Mouse (Mus musculus) layer of hippocampus, postnatal 36 days (tissue): ENCODE data around the gene Cntnap5a. TPM values are rescaled to one million over a fixed set of nuclear protein-coding genes. Genes with fewer than 3 reads are reported as not detected.
"Not testable (repeated sequence)": the region's sequence is repeated elsewhere in the genome, so short reads cannot be mapped to it uniquely, and the experiment has no call there.

Source experiments
- DNase-seq, 2 experiments: peaks; one replicate each; pipeline ENCODE4 v3.0.0; 2022
- total RNA-seq, 2 experiments: library from RNA; stranded (reverse); gene quantifications; 2 replicates each; pipeline ENCODE4 v1.2.3; 2021

Gene Cntnap5a
- total RNA-seq, 2 experiments from 2014 or later, result 15.3 to 15.7 TPM

DNA sequence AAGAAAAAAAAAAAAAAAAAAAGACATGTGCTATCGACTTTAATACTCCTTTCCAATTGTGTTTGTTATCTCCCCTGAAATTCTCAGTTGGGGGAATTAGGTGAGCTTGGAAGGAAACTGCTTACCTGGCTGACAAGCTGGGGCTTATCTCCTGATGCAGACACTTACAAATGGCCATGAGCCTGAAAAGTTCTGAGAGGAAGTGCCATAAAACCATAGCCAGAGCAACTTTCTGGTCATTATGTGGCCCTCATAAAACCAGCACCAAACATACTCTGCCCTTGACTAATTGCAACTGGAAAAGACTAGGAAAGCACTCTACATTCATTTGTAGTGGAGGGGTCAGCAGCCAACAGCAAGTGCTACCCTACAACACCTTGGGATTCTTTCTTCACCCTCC lies 359.5 kb downstream of the Cntnap5a start:
- no peak for DNase-seq

GRCm38 (mm10) chr1:116107010-116107723 lies 422.6 kb downstream of the Cntnap5a start:
- DNase-seq, result no peak

GRCm38 (mm10) chr1:116107724-116108058 lies 423.1 kb downstream of the Cntnap5a start:
- DNase-seq, result no peak

GRCm38 (mm10) chr1:116108381-116108780 lies 423.8 kb downstream of the Cntnap5a start:
- no peak for DNase-seq

DNA sequence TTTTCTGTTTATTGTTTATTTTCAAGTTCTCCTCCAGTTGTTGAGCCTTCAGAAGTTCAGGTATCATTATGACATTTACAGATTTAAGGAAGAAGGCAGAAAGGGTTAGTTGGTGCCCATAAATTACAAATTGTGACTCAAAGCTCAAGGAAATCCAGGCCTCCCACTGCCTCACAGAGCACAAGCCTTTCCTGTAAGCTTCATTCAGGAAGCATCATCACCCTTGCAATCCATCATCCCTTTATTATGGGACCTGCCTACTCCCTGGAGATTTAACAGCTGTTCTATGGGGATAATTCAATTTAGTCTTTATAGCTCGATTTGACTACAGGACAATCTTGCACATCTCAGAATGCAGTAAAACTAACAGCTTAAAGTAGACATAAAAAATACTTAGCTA lies 441.2 kb downstream of the Cntnap5a start:
- no peak for DNase-seq

DNA sequence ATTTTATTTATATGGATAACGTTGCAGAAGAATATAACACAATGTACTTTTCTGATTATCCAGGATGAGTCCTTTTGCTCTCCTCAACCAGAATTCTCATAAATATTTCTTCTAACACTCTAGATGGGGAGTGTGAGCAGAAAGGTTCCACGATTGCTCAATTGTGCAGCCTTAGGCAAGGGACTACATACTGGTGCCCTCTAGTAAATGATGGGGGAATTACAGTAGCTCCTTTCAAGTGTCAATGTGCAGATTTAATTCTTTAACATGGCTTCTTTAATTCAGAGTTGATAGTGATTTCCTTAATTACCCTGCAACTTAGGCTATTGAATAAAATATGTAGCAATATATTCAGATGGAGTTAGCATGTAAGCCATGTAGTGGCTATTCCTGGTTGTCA lies 442.5 kb downstream of the Cntnap5a start:
- no peak for DNase-seq

DNA sequence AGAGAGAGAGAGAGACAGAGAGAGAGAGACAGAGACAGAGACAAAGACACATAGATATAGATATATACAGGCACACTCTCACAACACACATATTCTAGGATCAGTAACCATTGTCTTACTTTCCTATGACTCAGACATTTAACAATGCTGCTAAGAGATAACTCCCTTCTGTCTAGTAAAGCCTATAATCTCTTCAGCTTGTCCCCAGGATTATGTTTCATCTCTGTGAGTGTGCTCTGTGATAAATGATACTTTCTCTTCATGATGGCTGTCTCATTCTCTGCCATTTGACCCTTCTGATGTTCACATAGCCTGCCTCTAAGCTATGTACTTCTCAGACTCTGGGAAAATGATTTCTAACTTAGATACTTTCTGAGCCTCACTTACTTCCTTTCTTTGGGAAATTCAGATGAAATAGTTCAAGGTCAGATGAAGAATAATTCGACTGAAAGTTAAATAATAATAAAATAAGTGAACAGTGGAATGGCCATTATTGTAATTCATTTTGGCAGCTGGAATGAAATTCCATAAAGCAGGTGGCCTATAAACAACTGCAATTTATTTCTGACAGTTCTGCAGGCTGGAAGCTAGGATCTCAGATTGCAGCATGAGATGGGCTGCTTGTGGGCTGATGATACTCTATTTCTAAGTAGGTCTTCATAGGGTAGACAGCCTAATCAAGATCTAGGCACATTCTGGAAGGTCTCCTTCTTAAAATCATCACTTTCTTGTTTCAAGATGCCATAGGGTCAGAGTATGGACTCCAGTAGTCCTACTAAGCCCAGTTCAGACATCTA lies 444.1 kb downstream of the Cntnap5a start:
- DNase-seq, result no peak

DNA sequence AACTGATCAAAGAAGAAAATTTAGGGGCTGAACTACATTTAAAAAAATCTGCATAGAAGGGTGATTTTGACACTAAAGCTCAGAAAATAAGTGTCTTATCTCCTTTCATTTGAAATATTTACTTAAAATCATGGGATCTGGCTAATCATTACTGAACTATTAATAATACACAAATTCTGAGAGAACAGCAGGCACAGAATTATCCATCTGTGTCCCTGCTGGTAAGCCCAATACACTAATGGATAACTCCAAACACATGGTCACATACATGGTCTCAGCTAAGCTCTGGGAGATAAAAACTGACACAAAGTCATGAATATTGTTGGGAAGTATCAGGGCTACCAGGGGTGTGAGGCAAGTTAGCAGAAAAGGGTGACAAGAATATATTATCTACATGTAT lies 447.9 kb downstream of the Cntnap5a start:
- peak in 1 of 2 experiments; percentile 9 for DNase-seq

DNA sequence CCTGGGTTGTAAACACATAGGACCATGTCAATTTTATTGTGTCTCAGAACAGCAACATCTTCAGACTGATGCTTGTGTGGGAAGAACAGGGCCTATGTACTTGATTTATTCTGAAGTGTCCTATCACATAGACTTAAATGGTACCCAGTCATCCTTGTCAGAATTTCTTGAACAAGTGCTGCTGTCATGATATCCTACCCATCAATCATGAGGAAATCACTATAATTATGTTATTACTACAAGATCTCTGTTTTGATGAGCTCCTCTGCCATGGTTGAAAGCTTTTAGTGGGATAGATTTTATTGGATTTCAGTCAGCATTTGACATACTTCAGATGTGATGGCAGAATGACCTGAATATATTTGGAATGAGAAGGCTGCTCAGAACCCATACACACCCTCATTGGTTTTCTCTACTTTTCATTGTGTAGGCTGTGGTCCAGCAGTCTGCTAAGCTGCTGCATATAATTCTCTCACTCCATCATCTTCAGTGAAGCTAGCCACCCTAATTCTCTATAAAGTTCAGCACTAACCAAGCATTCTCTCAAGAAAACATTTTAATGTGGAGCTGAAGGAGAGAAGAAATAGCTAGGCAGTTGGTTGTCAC lies 465.3 kb downstream of the Cntnap5a start:
- DNase-seq, result no peak

DNA sequence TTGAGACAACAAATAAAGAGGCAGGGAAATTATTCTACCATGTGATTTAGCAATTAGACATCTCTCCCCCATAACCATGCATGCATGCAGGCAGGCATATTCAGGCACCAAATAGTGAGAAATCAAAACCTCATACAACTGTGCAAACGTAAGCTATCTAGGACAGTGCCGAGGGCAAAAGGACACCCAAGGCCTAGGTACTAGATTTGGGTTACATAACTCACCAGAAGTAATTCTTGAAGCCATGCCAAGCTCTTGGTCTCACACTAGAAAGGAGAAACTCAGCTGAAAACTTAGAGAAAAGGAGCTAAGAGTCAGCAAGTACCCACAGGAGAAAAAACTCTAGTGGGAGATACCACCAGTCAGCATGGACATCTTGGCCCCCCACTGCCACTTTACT lies 499.9 kb downstream of the Cntnap5a start:
- no peak for DNase-seq

DNA sequence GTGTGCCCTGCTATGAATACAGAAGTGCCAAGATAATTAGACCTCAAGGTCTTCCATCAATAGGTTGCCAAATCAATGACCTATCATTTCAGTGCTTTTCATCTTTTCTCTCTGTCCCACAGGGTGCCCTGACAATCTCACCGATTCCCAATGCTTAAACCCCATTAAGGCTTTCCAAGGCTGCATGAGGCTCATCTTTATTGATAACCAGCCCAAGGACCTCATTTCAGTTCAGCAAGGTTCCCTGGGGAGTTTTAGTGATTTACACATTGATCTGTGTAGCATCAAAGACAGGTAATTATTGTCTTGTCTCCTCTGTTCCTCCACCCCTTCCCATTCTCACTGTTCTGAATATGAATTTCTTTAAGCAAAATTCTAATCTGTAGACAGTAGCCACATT lies 503.6 kb downstream of the Cntnap5a start:
- not testable (repeated sequence) for DNase-seq

DNA sequence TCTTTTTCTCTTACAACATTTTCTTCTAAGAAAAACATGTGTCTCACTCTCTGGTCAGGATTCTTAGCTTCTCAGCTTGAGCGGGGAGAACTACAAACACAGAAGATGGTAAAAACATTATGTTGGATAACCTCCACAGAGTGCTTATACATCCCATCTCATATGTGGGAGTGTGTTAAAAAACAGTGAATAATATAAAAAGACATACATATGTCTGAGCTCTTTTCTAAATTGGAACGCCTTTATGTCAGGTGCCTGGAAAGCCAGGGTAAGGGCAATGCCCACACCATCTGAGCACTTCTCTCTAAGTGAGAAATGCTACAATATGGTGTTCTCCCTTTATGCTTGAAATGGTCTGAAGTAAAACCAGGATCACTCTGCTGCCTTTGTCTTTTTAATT lies 507.7 kb downstream of the Cntnap5a start:
- DNase-seq, result no peak

DNA sequence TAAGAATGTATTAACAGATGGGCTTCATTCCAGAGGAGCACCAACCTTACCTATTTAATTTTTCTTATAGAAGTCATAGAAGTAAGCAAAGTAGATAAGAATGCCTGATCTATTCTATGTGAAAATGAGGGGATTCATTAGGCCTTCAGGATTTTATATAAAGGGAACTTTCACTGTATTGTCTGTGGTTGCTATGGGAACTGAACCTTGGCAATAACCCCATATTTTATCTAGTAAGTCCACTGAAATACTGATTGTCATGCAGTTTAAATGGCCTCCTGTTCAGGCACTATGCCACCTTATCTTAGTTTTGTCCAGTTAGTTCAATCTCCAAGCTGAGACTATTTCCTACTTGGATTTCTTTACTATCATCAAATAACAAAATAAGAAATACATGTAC lies 532.3 kb downstream of the Cntnap5a start:
- DNase-seq, result no peak

DNA sequence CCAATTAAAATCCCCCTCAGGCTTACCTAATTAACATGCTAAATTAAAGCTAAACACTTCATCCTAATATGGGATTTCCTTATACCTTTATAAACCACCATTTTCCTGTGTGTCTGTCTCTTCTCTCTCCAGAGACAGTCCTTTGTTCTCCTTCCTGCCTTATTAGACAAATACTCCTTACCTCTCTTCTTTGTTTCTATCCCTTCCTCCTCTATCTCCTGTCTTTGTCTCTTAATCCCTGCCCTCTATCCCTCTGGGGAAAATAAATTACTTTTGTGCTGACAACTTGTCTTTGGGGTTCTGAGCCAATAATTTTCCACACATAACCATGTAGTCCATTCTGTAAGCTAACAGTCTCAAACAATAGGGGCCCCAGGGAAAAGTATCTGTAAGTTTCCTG lies 556.0 kb downstream of the Cntnap5a start:
- DNase-seq, result no peak

- DNase-seq, result no peak
Measured at GRCm38 (mm10) chr1:116243856-116244255, 559.3 kb downstream of the Cntnap5a start.

DNA sequence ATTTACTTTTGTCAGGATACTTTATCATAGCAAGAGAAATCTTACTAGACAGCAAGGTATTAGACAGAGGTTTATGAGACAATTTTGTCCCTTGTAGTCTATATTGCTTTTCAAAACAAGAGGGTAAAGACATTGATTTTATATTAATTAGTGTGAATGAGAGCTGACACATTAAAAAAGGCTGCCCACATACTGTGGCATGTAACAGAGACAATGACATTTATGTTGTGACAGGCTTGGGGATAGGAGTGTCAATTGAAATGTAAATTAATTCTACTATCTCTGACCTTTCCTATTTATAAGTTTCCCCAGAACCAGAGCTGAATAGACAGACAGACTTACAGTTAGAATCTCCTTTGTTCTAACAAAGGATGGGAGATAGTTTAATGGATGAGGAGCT lies 596.6 kb downstream of the Cntnap5a start:
- no peak for DNase-seq

GRCm38 (mm10) chr1:116283968-116284367 lies 599.4 kb downstream of the Cntnap5a start:
- no peak for DNase-seq

- peak; percentile 10 to 22 for DNase-seq
Measured at GRCm38 (mm10) chr1:116306555-116306954, 622.0 kb downstream of the Cntnap5a start.

DNA sequence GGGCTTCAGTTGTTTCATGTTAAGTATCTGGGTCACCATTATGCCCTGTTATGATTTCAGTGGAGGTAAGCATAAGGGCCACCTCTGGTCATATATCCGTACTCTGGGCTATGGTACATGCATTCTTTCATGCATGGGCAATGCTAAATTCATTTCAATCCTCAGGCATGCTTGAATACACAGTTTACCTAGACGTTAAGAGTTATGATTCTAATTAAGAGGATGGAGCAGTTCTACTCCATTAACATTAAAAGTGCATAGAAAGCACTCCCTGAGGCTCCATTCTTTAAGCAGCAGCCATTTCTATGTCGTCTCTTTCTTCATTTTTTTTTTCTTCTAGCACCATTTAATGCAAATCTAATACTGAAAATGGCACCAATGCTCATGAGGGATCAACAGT lies 627.0 kb downstream of the Cntnap5a start:
- DNase-seq, result no peak

GRCm38 (mm10) chr1:116313269-116313668 lies 628.7 kb downstream of the Cntnap5a start:
- DNase-seq, result peak; percentile 11 to 23

DNA sequence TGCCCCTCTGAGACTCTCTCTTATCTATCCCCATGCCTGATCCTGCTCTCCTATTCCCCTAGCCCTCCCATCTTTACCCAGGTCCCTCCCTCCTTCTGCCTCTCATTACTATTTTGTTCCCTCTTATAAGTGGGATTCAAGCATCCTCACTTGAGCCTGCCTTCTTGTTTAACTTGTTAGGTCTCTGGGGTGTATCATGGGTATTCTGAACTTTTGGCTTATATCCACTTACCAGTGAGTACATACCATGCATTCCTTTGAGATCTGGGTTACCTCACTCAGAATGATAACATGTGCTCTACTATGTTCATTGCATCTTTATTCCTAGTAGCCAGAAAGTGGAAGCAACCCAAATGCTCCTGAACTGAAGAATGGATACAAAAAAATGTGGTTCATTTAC lies 639.9 kb downstream of the Cntnap5a start:
- DNase-seq, result no peak

GRCm38 (mm10) chr1:116353669-116354068 lies 669.1 kb downstream of the Cntnap5a start:
- no peak for DNase-seq

DNA sequence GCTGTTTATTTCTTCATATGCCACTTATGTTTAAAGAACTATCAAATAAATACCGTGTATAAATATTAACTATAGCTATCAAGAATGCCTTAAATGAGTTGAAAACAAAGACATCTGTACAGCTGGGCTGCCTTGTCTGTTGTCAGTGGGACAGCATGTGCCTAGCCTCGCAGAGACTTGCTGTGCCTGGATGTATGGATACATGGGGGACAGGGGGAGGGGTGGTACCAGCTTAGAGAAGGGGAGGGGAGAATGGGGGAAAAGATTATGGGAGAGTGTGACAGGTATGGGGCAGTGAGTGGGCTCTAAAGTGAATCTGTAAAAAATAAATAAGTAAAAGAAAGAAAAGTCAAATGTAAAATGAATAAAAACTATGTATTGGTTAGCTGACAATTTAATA lies 681.0 kb downstream of the Cntnap5a start:
- DNase-seq, result no peak

DNA sequence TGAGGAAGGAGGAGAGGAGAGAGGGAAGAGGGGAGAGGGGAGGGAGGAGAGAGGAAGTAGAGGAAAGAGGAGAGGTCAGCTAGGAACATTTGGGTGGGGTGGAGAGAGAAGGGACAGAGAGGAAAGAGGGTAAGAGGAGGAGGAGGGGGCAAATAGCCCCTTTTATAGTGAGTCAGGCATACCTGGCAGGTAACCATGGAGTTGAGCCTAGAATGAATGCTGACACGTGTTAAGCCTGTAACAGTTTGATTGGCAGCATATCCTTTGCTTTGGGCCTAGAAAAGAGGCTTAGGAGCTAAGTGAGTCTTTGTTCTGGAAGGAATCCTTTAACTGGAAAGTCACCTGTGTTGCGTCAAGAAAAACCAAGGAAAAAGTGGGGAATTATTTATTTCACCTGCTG lies 681.6 kb downstream of the Cntnap5a start:
- DNase-seq, result no peak
